Mouse (Mus musculus): Measurements from ENCODE around the gene A930002H24Rik.

GRCm38 (mm10) chr17:63886988-63887387 is 23.4 kb upstream of the A930002H24Rik start:
- TF ChIP-seq CTCF (IDR thresholded peaks at IDR 0.05; ENCODE audit: borderline replicate concordance, insufficient read depth, low read length), result no peak
- TF ChIP-seq POLR2A (IDR thresholded peaks at IDR 0.05; ENCODE audit: low read depth, low read length), result no peak
